Mouse (Mus musculus): ENCODE results near the gene Btbd35f25. TPM values are rescaled to one million over a fixed set of nuclear protein-coding genes. Genes with fewer than 3 reads are reported as not detected.
"Not testable (repeated sequence)": the region's sequence is repeated elsewhere in the genome, so short reads cannot be mapped to it uniquely, and the experiment has no call there.

Gene Btbd35f25
- total RNA-seq (2021): not detected
- long read RNA-seq, experiment 1: 0 reads
- long read RNA-seq, experiment 2: 0 reads

DNA sequence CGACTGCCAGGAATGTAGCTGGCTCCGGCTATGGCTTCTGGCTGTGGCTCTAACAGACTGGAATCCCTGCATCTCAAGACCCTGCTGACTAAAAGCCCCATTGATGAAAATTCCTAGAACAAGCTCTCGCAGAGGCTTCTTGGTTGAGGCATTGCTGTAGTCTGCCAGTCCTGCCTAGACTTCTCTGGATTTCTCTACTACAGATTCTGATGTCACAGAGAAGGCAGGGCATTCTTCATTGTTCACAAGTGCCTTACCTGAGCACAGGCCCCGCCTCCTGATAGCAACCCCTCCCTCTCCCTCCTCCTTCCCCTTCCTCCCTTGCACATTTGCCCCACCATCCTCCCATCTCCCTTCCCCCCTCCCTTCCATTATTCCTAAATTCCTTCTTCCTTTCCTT, at the start of gene Btbd35f25:
Gene Btbd35f25, minus strand, starts transcription at position 101 of the 400 bp plus-strand sequence.
- DNase-seq; intact Hi-C loops (cut with DNase I): not testable (repeated sequence)

DNA sequence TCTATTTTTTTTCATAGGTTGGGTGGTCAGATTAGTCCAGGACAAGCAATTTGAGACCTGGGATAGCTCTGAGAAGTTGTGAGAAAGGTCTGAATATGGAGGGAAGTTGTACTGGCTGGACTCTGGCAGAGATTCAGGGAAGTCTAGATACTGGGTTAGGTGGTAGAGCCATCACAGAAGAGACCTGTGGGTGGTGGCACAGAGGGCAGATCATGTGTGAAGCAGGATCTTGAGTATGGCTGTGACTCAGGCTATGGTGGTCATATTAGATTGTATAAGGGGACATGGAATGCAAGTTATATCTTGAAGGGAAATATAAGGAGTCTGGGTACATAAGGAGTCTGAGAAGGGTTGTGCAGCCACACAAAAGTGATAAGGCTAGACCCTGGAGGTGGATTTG, 49.3 kb upstream of the Btbd35f25 start:
- intact Hi-C loops (cut with DNase I): no loop called here
- DNase-seq: no peak

DNA sequence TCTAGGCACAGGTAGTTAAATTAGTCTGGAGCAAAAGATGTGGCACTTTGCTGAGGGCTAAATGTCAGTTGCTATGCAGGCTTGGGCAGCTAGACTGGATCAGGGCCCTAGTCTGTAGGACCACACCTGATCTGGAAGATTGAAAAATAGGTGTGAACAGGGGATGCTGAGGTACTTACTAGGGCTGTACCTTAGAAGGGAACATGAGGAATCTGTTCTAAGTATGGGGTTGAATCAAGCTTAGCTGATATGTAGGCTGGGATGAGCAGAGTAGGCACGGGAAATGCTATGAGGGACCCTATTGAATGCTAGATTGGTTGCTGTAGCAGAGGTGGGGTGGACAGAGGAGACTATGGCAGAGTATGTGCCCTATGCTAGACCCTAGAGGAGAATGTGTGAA, 47.0 kb upstream of the Btbd35f25 start:
- DNase-seq: no peak
- intact Hi-C loops (cut with DNase I): no loop called here

DNA sequence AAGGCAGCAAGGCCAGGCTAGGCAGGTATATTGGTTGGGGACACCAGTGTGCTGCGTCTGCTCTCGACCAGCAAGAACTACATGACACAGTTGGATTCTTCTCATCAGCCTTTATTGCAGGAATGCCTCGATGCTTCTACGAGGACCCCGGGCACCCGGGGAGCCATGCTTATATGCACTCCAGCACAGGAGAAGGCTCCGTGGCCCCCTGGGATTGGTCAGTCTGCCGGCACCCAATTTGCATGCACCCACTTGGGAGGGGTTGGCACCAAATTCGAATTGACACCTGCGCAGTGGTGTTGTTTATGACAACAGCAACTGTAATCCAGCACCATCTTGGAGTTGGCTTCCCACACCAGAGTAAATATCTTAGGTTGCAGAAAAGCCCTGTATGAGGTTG, 28.1 kb upstream of the Btbd35f25 start:
- no peak for DNase-seq
- intact Hi-C loops (cut with DNase I): no loop called here

DNA sequence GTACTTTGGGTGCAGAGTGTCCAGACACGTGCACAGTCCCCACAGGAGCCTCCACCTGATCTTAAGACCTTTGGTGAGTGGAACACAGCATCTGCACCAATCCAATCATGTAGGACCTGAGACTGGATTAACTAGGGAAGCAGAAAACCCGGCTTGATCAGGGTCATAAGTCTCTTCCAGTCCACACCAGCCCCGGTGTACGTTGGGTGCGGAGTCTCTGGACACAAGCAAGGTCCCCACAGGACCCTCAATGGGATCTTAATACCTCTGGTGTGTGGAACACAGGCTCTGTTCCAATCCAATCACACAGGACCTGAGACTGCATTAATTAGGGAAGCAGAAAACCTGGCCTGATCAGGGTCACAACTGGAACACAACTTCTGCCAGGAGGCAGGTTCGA, 20.0 kb upstream of the Btbd35f25 start:
- intact Hi-C loops (cut with DNase I): no loop called here
- no peak for DNase-seq

Other genes with a start within 250 kb of the Btbd35f25 start
- gene Gm21883, start 142.9 kb downstream of the Btbd35f25 start, total RNA-seq (2021): not detected
- gene Spin2e, start 98.2 kb downstream of the Btbd35f25 start, total RNA-seq (2021): not detected
- not detected for gene Gm21637, start 244.9 kb upstream of the Btbd35f25 start, total RNA-seq (2021)

Data from heart, postnatal 14 days (tissue).